Mouse (Mus musculus) ES-E14 (cell line): Measurements from ENCODE around the gene Hoxb5.

Experiments
- CHD2 ChIP-seq: IDR thresholded peaks from 2 replicates; pipeline ENCODE4 v1.6.1; 2014; ENCODE audit warnings: mild to moderate bottlenecking, low read depth, low read length, inconsistent platforms
- HCFC1 ChIP-seq: IDR thresholded peaks from 2 replicates; pipeline ENCODE4 v1.6.1; 2012; ENCODE audit warnings: low read length, inconsistent platforms, borderline replicate concordance; ENCODE audit not compliant: insufficient read depth

DNA sequence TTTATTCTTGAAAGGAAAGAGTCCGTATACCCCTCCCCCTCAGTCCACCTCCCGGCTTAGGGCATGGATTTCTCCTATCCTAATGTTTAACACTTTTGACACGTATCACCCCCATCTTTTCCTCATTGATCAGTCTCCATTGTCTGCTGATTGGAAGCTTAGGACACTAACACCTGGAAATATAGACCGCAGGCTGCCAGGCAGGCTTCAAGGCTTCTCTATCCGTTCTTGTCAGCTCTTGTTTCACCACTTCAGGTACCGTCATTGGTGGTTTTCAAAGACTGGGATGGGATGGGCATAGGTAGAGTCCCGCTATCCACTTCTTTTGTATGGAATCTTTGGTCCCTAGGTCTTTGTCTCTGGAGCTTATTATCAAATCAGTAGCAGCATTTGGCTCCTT lies 24.0 kb downstream of the Hoxb5 start:
- TF ChIP-seq HCFC1 (no peak), CHD2 (no peak)
